Mouse (Mus musculus): Measurements from ENCODE around the gene Skint6. TPM values are rescaled to one million over a fixed set of nuclear protein-coding genes. Genes with fewer than 3 reads are reported as not detected.

Skint6 gene
- polyA plus RNA-seq, 1 experiment from 2014 or later, result not detected

DNA sequence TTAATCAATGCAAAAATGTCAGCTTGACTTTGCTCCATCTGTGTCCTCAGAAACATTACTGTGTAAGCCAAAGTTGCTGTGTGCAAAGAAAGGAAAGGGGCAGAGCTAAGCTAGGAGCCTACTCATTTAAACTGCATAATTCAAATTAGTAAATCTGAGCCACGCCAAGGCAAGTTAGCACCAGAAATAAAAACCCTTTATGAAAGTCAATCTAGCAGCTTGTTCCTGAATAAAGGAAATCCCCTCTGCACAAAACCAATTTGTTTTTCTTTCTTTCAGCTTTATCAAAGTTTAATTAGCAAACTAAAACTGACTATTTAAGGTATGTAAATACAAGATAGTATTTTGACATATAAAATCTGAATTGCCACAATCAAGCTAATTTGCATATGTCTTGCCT is 512.0 kb downstream of the Skint6 start, which contains the start of gene Skint10:
Gene Skint10 (minus strand): TSS at position 101 of the 400 bp plus-strand sequence.
- Histone ChIP-seq H3K27me3 (ENCODE audit: control insufficient read depth, insufficient read depth, low read length) (no peaks in the 10 kb centered on the region), H3K9me3 (ENCODE audit: control insufficient read depth, low read length) (peaks cover 3% of the 10 kb centered on the region; the same call in 1 of the 2 replicates), H3K4me2 (ENCODE audit: low read depth, severe bottlenecking) (no peak within 1 kb of the TSS), H3K4me1 (ENCODE audit: control insufficient read depth, insufficient read depth, low read length) (no peaks in the 10 kb centered on the region), H3K4me3 (ENCODE audit: low read depth, low read length) (no peak within 1 kb of the TSS), H3K9ac (ENCODE audit: low read length) (no peak within 1 kb of the TSS), H3K36me3 (ENCODE audit: control insufficient read depth, insufficient read depth, low read length) (no peaks in the 10 kb centered on the region), H3K27ac (replicated peaks; ENCODE audit: low read depth, low read length) (no peak within 1 kb of the TSS)
- ATAC-seq (ENCODE audit: insufficient number of reproducible peaks, low FRiP score, low TSS enrichment, low read depth) (no peak), DNase-seq (ENCODE audit: low spot score) (no peak)
- WGBS, result 69% methylated on average over 1 of the region's 1 CpGs

Measured in limb, embryonic 11.5 days (tissue).